Mouse (Mus musculus): ENCODE data around the gene Zfp12. TPM values are rescaled to one million over a fixed set of nuclear protein-coding genes. Genes with fewer than 3 reads are reported as not detected.

Gene Zfp12
- polyA plus RNA-seq, 1 experiment from 2014 or later: 22.0 TPM

- WGBS: 1% methylated on average over 19 of the region's 19 CpGs
- no peak for ATAC-seq (ENCODE audit: low read depth)
- peaks cover 73% of the 10 kb centered on the region for H3K27me3 ChIP-seq
These were observed 57.9 kb downstream of the Zfp12 start for GRCm38 (mm10) chr5:143292879-143293278.

GRCm38 (mm10) chr5:143293404-143293803, 58.4 kb downstream of the Zfp12 start, which contains the start of gene Zfp853:
Gene Zfp853, minus strand, starts transcription at chr5:143293623.
- Histone ChIP-seq H3K9me3 (no peaks in the 10 kb centered on the region), H3K36me3 (0 out of 2 replicates have a peak, but pooled peaks cover 3% of the 10 kb centered on the region), H3K4me1 (replicated peaks) (peaks cover 16% of the 10 kb centered on the region), H3K27ac (replicated peaks) (no peak within 1 kb of the TSS), H3K4me3 (peak within 1 kb of the TSS; percentile 43), H3K9ac (peak within 1 kb of the TSS; percentile 70), H3K27me3 (peaks cover 68% of the 10 kb centered on the region), H3K4me2 (peak within 1 kb of the TSS; percentile 67)
- WGBS: 5% methylated on average over 36 of the region's 38 CpGs
- ATAC-seq (ENCODE audit: low read depth): peak; percentile 15; the same call in 1 of the 2 replicates

More at GRCm38 (mm10) chr5:143292879-143293278, 57.9 kb downstream of the Zfp12 start:
- Histone ChIP-seq H3K9me3 (no peaks in the 10 kb centered on the region), H3K4me3 (peak overlapping the region; percentile 43), H3K4me2 (peak overlapping the region; percentile 67), H3K27ac (replicated peaks) (no peak overlapping the region), H3K9ac (peak overlapping the region; percentile 70), H3K4me1 (replicated peaks) (peaks cover 21% of the 10 kb centered on the region), H3K36me3 (0 out of 2 replicates have a peak, but pooled peaks cover 3% of the 10 kb centered on the region)

GRCm38 (mm10) chr5:143294862-143295261, 59.9 kb downstream of the Zfp12 start:
- H3K27me3 ChIP-seq: peaks cover 53% of the 10 kb centered on the region
- no peak for ATAC-seq (ENCODE audit: low read depth)
- H3K27ac ChIP-seq (replicated peaks): no peak overlapping the region
- no peak overlapping the region for H3K4me2 ChIP-seq
- peaks cover 13% of the 10 kb centered on the region for H3K4me1 ChIP-seq (replicated peaks)
- no peaks in the 10 kb centered on the region for H3K9me3 ChIP-seq
- 85% methylated on average over 3 of the region's 3 CpGs for WGBS
- no peak overlapping the region for H3K9ac ChIP-seq
- no peak overlapping the region for H3K4me3 ChIP-seq
- H3K36me3 ChIP-seq: peaks cover 12% of the 10 kb centered on the region

- Histone ChIP-seq H3K27ac (replicated peaks) (no peak overlapping the region), H3K4me1 (replicated peaks) (peaks cover 13% of the 10 kb centered on the region), H3K4me2 (no peak overlapping the region), H3K9ac (no peak overlapping the region), H3K4me3 (no peak overlapping the region), H3K9me3 (no peaks in the 10 kb centered on the region), H3K27me3 (peaks cover 49% of the 10 kb centered on the region), H3K36me3 (peaks cover 16% of the 10 kb centered on the region)
- 87% methylated on average over 2 of the region's 2 CpGs for WGBS
- ATAC-seq (ENCODE audit: low read depth): no peak
These were observed 60.4 kb downstream of the Zfp12 start for GRCm38 (mm10) chr5:143295330-143295729.

GRCm38 (mm10) chr5:143297986-143298385, 63.0 kb downstream of the Zfp12 start:
- ATAC-seq (ENCODE audit: low read depth): no peak
- Histone ChIP-seq H3K9me3 (no peaks in the 10 kb centered on the region), H3K4me1 (replicated peaks) (peaks cover 10% of the 10 kb centered on the region), H3K27me3 (peaks cover 22% of the 10 kb centered on the region), H3K4me2 (no peak overlapping the region), H3K4me3 (no peak overlapping the region), H3K9ac (no peak overlapping the region), H3K27ac (replicated peaks) (no peak overlapping the region), H3K36me3 (peaks cover 43% of the 10 kb centered on the region)
- WGBS: 92% methylated on average over 9 of the region's 9 CpGs

- ATAC-seq (ENCODE audit: low read depth): no peak
- H3K9me3 ChIP-seq: no peaks in the 10 kb centered on the region
- no peak overlapping the region for H3K4me3 ChIP-seq
- no peak overlapping the region for H3K27ac ChIP-seq (replicated peaks)
- H3K4me2 ChIP-seq: no peak overlapping the region
- H3K36me3 ChIP-seq: peaks cover 47% of the 10 kb centered on the region
- no peak overlapping the region for H3K9ac ChIP-seq
- peaks cover 18% of the 10 kb centered on the region for H3K27me3 ChIP-seq
- H3K4me1 ChIP-seq (replicated peaks): peaks cover 6% of the 10 kb centered on the region
- 93% methylated on average over 7 of the region's 7 CpGs for WGBS
These were observed 63.4 kb downstream of the Zfp12 start for GRCm38 (mm10) chr5:143298391-143298790.

Other genes starting within 250 kb of the Zfp12 start
- 33.1 and 36.1 TPM in 2 replicates for gene Rnf216, start 122.2 kb upstream of the Zfp12 start, polyA plus RNA-seq (2015; fragmentation: Nextera tagmentation; extraction: Ambion mirVana)
- gene Olfr718-ps1, start 87.6 kb upstream of the Zfp12 start, polyA plus RNA-seq (2015; fragmentation: Nextera tagmentation; extraction: Ambion mirVana): 0.04 TPM in 1 of 2 replicates, not detected in the other
- gene Rbak, start 54.4 kb upstream of the Zfp12 start, polyA plus RNA-seq (2015; fragmentation: Nextera tagmentation; extraction: Ambion mirVana): 14.6 TPM in 2 replicates
- not detected in 2 replicates for gene Spdye4b, start 54.1 kb upstream of the Zfp12 start, polyA plus RNA-seq (2015; fragmentation: Nextera tagmentation; extraction: Ambion mirVana)
- not detected in 2 replicates for gene Spdye4a, start 8.3 kb upstream of the Zfp12 start, polyA plus RNA-seq (2015; fragmentation: Nextera tagmentation; extraction: Ambion mirVana)
- 10.1 and 10.5 TPM in 2 replicates for gene Zfp316, start 34.9 kb downstream of the Zfp12 start, polyA plus RNA-seq (2015; fragmentation: Nextera tagmentation; extraction: Ambion mirVana)
- gene Zfp853, start 58.5 kb downstream of the Zfp12 start, polyA plus RNA-seq (2015; fragmentation: Nextera tagmentation; extraction: Ambion mirVana): 0.10 and 0.11 TPM in 2 replicates
- gene E130309D02Rik, start 80.2 kb downstream of the Zfp12 start, polyA plus RNA-seq (2015; fragmentation: Nextera tagmentation; extraction: Ambion mirVana): 35.7 and 38.0 TPM in 2 replicates
- 71.3 and 74.0 TPM in 2 replicates for gene Zdhhc4, start 94.1 kb downstream of the Zfp12 start, polyA plus RNA-seq (2015; fragmentation: Nextera tagmentation; extraction: Ambion mirVana)
- 0.54 TPM in 1 of 2 replicates, not detected in the other for gene Grid2ip, start 122.2 kb downstream of the Zfp12 start, polyA plus RNA-seq (2015; fragmentation: Nextera tagmentation; extraction: Ambion mirVana)
- 161 and 179 TPM in 2 replicates for gene Kdelr2, start 168.7 kb downstream of the Zfp12 start, polyA plus RNA-seq (2015; fragmentation: Nextera tagmentation; extraction: Ambion mirVana)
- 16.9 and 17.0 TPM in 2 replicates for gene Daglb, start 229.4 kb downstream of the Zfp12 start, polyA plus RNA-seq (2015; fragmentation: Nextera tagmentation; extraction: Ambion mirVana)

Data from neural tube, embryonic 13.5 days (tissue).